Mouse (Mus musculus): ENCODE results near the gene Klf16. TPM values are rescaled to one million over a fixed set of nuclear protein-coding genes. Genes with fewer than 3 reads are reported as not detected.
"Not testable (repeated sequence)": the region's sequence is repeated elsewhere in the genome, so short reads cannot be mapped to it uniquely, and the experiment has no call there.

The Klf16 gene
- polyA plus RNA-seq, 1 experiment from 2014 or later = 5.5 TPM

- Histone ChIP-seq H3K9ac (replicated peaks; ENCODE audit: low read length) (no peak overlapping the region; the same call in 1 of the 2 replicates), H3K4me2 (ENCODE audit: low read depth, low read length) (no peak overlapping the region), H3K36me3 (replicated peaks; ENCODE audit: control insufficient read depth, insufficient read depth, low read depth, low read length) (peaks cover 12% of the 10 kb centered on the region), H3K4me1 (ENCODE audit: control insufficient read depth, insufficient read depth, low read length) (no peaks in the 10 kb centered on the region), H3K27me3 (ENCODE audit: control insufficient read depth, insufficient read depth, low read length) (no peaks in the 10 kb centered on the region), H3K4me3 (ENCODE audit: low read depth, low read length) (no peak overlapping the region), H3K9me3 (replicated peaks; ENCODE audit: control insufficient read depth, low read length) (no peaks in the 10 kb centered on the region), H3K27ac (replicated peaks; ENCODE audit: low read depth, low read length) (0 out of 2 replicates have a peak overlapping the region, but pooled peaks have one; percentile 11)
- DNase-seq (ENCODE audit: low spot score) (peak; percentile 63), ATAC-seq (replicated peaks; ENCODE audit: insufficient number of reproducible peaks, low FRiP score, low TSS enrichment, low read depth) (no peak)
- 75% methylated on average over 4 of the region's 4 CpGs for WGBS
These were observed 33.9 kb upstream of the Klf16 start for GRCm38 (mm10) chr10:80611024-80611423.

- H3K4me3 ChIP-seq (ENCODE audit: low read depth, low read length) = no peak overlapping the region
- DNase-seq (ENCODE audit: low spot score) = no peak
- WGBS = 92% methylated on average over 9 of the region's 9 CpGs
- no peak overlapping the region for H3K4me2 ChIP-seq (ENCODE audit: low read depth, low read length)
- no peak for ATAC-seq (replicated peaks; ENCODE audit: insufficient number of reproducible peaks, low FRiP score, low TSS enrichment, low read depth)
- H3K27me3 ChIP-seq (ENCODE audit: control insufficient read depth, insufficient read depth, low read length) = no peaks in the 10 kb centered on the region
- no peaks in the 10 kb centered on the region for H3K9me3 ChIP-seq (replicated peaks; ENCODE audit: control insufficient read depth, low read length)
- H3K4me1 ChIP-seq (ENCODE audit: control insufficient read depth, insufficient read depth, low read length) = no peaks in the 10 kb centered on the region
- H3K36me3 ChIP-seq (replicated peaks; ENCODE audit: control insufficient read depth, insufficient read depth, low read depth, low read length) = peaks cover 12% of the 10 kb centered on the region
- H3K9ac ChIP-seq (replicated peaks; ENCODE audit: low read length) = no peak overlapping the region
- H3K27ac ChIP-seq (replicated peaks; ENCODE audit: low read depth, low read length) = no peak overlapping the region
These were observed 33.1 kb upstream of the Klf16 start for GRCm38 (mm10) chr10:80610116-80610785.

- H3K4me2 ChIP-seq (ENCODE audit: low read depth, low read length) = no peak overlapping the region
- ATAC-seq (replicated peaks; ENCODE audit: insufficient number of reproducible peaks, low FRiP score, low TSS enrichment, low read depth) (no peak), DNase-seq (ENCODE audit: low spot score) (no peak)
- H3K9ac ChIP-seq (replicated peaks; ENCODE audit: low read length) = no peak overlapping the region
- H3K4me3 ChIP-seq (ENCODE audit: low read depth, low read length) = no peak overlapping the region
- peaks cover 12% of the 10 kb centered on the region for H3K36me3 ChIP-seq (replicated peaks; ENCODE audit: control insufficient read depth, insufficient read depth, low read depth, low read length)
- H3K27me3 ChIP-seq (ENCODE audit: control insufficient read depth, insufficient read depth, low read length) = no peaks in the 10 kb centered on the region
- no peaks in the 10 kb centered on the region for H3K4me1 ChIP-seq (ENCODE audit: control insufficient read depth, insufficient read depth, low read length)
- WGBS = 94% methylated on average over 10 of the region's 10 CpGs
- no peak overlapping the region for H3K27ac ChIP-seq (replicated peaks; ENCODE audit: low read depth, low read length)
- no peaks in the 10 kb centered on the region for H3K9me3 ChIP-seq (replicated peaks; ENCODE audit: control insufficient read depth, low read length)
These were observed 32.3 kb upstream of the Klf16 start for GRCm38 (mm10) chr10:80609269-80609924.

- ATAC-seq (replicated peaks; ENCODE audit: insufficient number of reproducible peaks, low FRiP score, low TSS enrichment, low read depth) (no peak), DNase-seq (ENCODE audit: low spot score) (no peak)
- peaks cover 12% of the 10 kb centered on the region for H3K36me3 ChIP-seq (replicated peaks; ENCODE audit: control insufficient read depth, insufficient read depth, low read depth, low read length)
- H3K4me3 ChIP-seq (ENCODE audit: low read depth, low read length) = no peak overlapping the region
- no peak overlapping the region for H3K27ac ChIP-seq (replicated peaks; ENCODE audit: low read depth, low read length)
- no peak overlapping the region for H3K9ac ChIP-seq (replicated peaks; ENCODE audit: low read length)
- no peaks in the 10 kb centered on the region for H3K9me3 ChIP-seq (replicated peaks; ENCODE audit: control insufficient read depth, low read length)
- peaks cover 7% of the 10 kb centered on the region for H3K4me1 ChIP-seq (ENCODE audit: control insufficient read depth, insufficient read depth, low read length)
- WGBS = 88% methylated on average over 3 of the region's 3 CpGs
- H3K27me3 ChIP-seq (ENCODE audit: control insufficient read depth, insufficient read depth, low read length) = no peaks in the 10 kb centered on the region
- H3K4me2 ChIP-seq (ENCODE audit: low read depth, low read length) = no peak overlapping the region
These were observed 31.3 kb upstream of the Klf16 start for GRCm38 (mm10) chr10:80608435-80608834.

GRCm38 (mm10) chr10:80606737-80607350, 29.7 kb upstream of the Klf16 start:
- no peak overlapping the region for H3K4me2 ChIP-seq (ENCODE audit: low read depth, low read length)
- H3K9ac ChIP-seq (replicated peaks; ENCODE audit: low read length) = no peak overlapping the region
- H3K27me3 ChIP-seq (ENCODE audit: control insufficient read depth, insufficient read depth, low read length) = no peaks in the 10 kb centered on the region
- no peak for ATAC-seq (replicated peaks; ENCODE audit: insufficient number of reproducible peaks, low FRiP score, low TSS enrichment, low read depth)
- H3K4me1 ChIP-seq (ENCODE audit: control insufficient read depth, insufficient read depth, low read length) = peaks cover 7% of the 10 kb centered on the region
- no peak overlapping the region for H3K4me3 ChIP-seq (ENCODE audit: low read depth, low read length)
- H3K27ac ChIP-seq (replicated peaks; ENCODE audit: low read depth, low read length) = no peak overlapping the region
- 95% methylated on average over 34 of the region's 34 CpGs for WGBS
- peaks cover 7% of the 10 kb centered on the region for H3K36me3 ChIP-seq (replicated peaks; ENCODE audit: control insufficient read depth, insufficient read depth, low read depth, low read length)
- no peaks in the 10 kb centered on the region for H3K9me3 ChIP-seq (replicated peaks; ENCODE audit: control insufficient read depth, low read length)
- DNase-seq (ENCODE audit: low spot score) = no peak

GRCm38 (mm10) chr10:80606306-80606705, 29.2 kb upstream of the Klf16 start:
- DNase-seq (ENCODE audit: low spot score) = no peak
- H3K9ac ChIP-seq (replicated peaks; ENCODE audit: low read length) = no peak overlapping the region
- H3K36me3 ChIP-seq (replicated peaks; ENCODE audit: control insufficient read depth, insufficient read depth, low read depth, low read length) = peaks cover 7% of the 10 kb centered on the region
- H3K27ac ChIP-seq (replicated peaks; ENCODE audit: low read depth, low read length) = no peak overlapping the region
- no peak overlapping the region for H3K4me3 ChIP-seq (ENCODE audit: low read depth, low read length)
- no peaks in the 10 kb centered on the region for H3K27me3 ChIP-seq (ENCODE audit: control insufficient read depth, insufficient read depth, low read length)
- H3K4me2 ChIP-seq (ENCODE audit: low read depth, low read length) = no peak overlapping the region
- peaks cover 7% of the 10 kb centered on the region for H3K4me1 ChIP-seq (ENCODE audit: control insufficient read depth, insufficient read depth, low read length)
- WGBS = 96% methylated on average over 23 of the region's 23 CpGs
- no peak for ATAC-seq (replicated peaks; ENCODE audit: insufficient number of reproducible peaks, low FRiP score, low TSS enrichment, low read depth)
- H3K9me3 ChIP-seq (replicated peaks; ENCODE audit: control insufficient read depth, low read length) = no peaks in the 10 kb centered on the region

GRCm38 (mm10) chr10:80605721-80606120, 28.6 kb upstream of the Klf16 start, which contains the start of gene Gm49322:
Gm49322 (plus strand) TSS chr10:80606021.
- DNase-seq (ENCODE audit: low spot score); H3K9ac ChIP-seq (replicated peaks; ENCODE audit: low read length); H3K36me3 ChIP-seq (replicated peaks; ENCODE audit: control insufficient read depth, insufficient read depth, low read depth, low read length); H3K9me3 ChIP-seq (replicated peaks; ENCODE audit: control insufficient read depth, low read length); H3K27me3 ChIP-seq (ENCODE audit: control insufficient read depth, insufficient read depth, low read length); ATAC-seq (replicated peaks; ENCODE audit: insufficient number of reproducible peaks, low FRiP score, low TSS enrichment, low read depth); H3K27ac ChIP-seq (replicated peaks; ENCODE audit: low read depth, low read length); H3K4me2 ChIP-seq (ENCODE audit: low read depth, low read length); H3K4me3 ChIP-seq (ENCODE audit: low read depth, low read length); H3K4me1 ChIP-seq (ENCODE audit: control insufficient read depth, insufficient read depth, low read length): not testable (repeated sequence)
- WGBS = 89% methylated on average over 4 of the region's 4 CpGs

GRCm38 (mm10) chr10:80604988-80605387, 27.9 kb upstream of the Klf16 start:
- Histone ChIP-seq H3K4me3 (ENCODE audit: low read depth, low read length) (no peak overlapping the region), H3K27ac (replicated peaks; ENCODE audit: low read depth, low read length) (no peak overlapping the region), H3K27me3 (ENCODE audit: control insufficient read depth, insufficient read depth, low read length) (no peaks in the 10 kb centered on the region), H3K9ac (replicated peaks; ENCODE audit: low read length) (no peak overlapping the region), H3K4me1 (ENCODE audit: control insufficient read depth, insufficient read depth, low read length) (peaks cover 7% of the 10 kb centered on the region), H3K36me3 (replicated peaks; ENCODE audit: control insufficient read depth, insufficient read depth, low read depth, low read length) (peaks cover 7% of the 10 kb centered on the region), H3K9me3 (replicated peaks; ENCODE audit: control insufficient read depth, low read length) (no peaks in the 10 kb centered on the region), H3K4me2 (ENCODE audit: low read depth, low read length) (no peak overlapping the region)
- DNase-seq (ENCODE audit: low spot score) (no peak), ATAC-seq (replicated peaks; ENCODE audit: insufficient number of reproducible peaks, low FRiP score, low TSS enrichment, low read depth) (no peak)
- WGBS = 93% methylated on average over 2 of the region's 2 CpGs
